Mouse (Mus musculus) midbrain, postnatal 0 days (tissue): ENCODE results near the gene Matk. TPM values are rescaled to one million over a fixed set of nuclear protein-coding genes. Genes with fewer than 3 reads are reported as not detected.

Experiments used
- ATAC-seq: fragments of 200-750 bp; cut with Nextera tagmentation; 2 replicates; pipeline ENCODE4 v1.8.0; 2017; ENCODE audit warnings: moderate number of reproducible peaks, mild to moderate bottlenecking, moderate TSS enrichment, moderate library complexity; ENCODE audit not compliant: low FRiP score
- DNase-seq: peaks from one replicate; pipeline ENCODE4 v3.0.0-alpha.2; 2015; ENCODE audit warnings: low spot score
- H3K27ac ChIP-seq: fragments of 300-500 bp; sonication (generic); 2 replicates; pipeline ENCODE4 v1.5.1; 2014; ENCODE audit warnings: low read depth, mild to moderate bottlenecking, low read length, mixed read lengths
- H3K27me3 ChIP-seq: fragments of 300-500 bp; sonication (generic); 2 replicates; pipeline ENCODE4 v1.6.1; 2014; ENCODE audit warnings: low read length, control low read depth, mixed read lengths; ENCODE audit not compliant: insufficient read depth
- H3K36me3 ChIP-seq: fragments of 300-500 bp; sonication (generic); 2 replicates; pipeline ENCODE4 v1.6.1; 2014; ENCODE audit warnings: low read length, control low read depth, mixed read lengths; ENCODE audit not compliant: insufficient read depth
- H3K4me1 ChIP-seq: fragments of 300-500 bp; sonication (generic); 2 replicates; pipeline ENCODE4 v1.6.1; 2014; ENCODE audit warnings: mild to moderate bottlenecking, control low read depth, antibody characterized with exemption, low read length, mixed read lengths; ENCODE audit not compliant: insufficient read depth
- H3K4me2 ChIP-seq: fragments of 300-500 bp; sonication (generic); 2 replicates; pipeline ENCODE4 v1.6.1; 2014; ENCODE audit warnings: low read depth, mild to moderate bottlenecking, low read length, mixed read lengths; ENCODE audit not compliant: poor library complexity, severe bottlenecking
- H3K4me3 ChIP-seq: fragments of 300-500 bp; sonication (generic); 2 replicates; pipeline ENCODE4 v1.5.1; 2014; ENCODE audit warnings: low read depth, mild to moderate bottlenecking, low read length, moderate library complexity
- H3K9ac ChIP-seq: fragments of 300-500 bp; sonication (generic); replicated peaks from 2 replicates; pipeline ENCODE4 v1.6.1; 2014; ENCODE audit warnings: mild to moderate bottlenecking, low read length, moderate library complexity, mixed read lengths; ENCODE audit not compliant: poor library complexity, severe bottlenecking
- H3K9me3 ChIP-seq: fragments of 300-500 bp; sonication (generic); 2 replicates; pipeline ENCODE4 v1.6.1; 2016; ENCODE audit warnings: low read length, control low read depth
- CTCF ChIP-seq: IDR thresholded peaks from 2 replicates; pipeline ENCODE4 v1.5.1; 2016; ENCODE audit warnings: antibody characterized with exemption, mild to moderate bottlenecking
- WGBS: fragments of 180-500 bp; shearing (Covaris S2); extraction: QIAGEN DNeasy Blood & Tissue Kit; methylation state at CpG from one replicate; pipeline ENCODE4 v1.1.7; 2014; 5-methylcytosine and 5-hydroxymethylcytosine counted together
- polyA plus RNA-seq: library from polyadenylated mRNA; unstranded; fragments of >200 nt; fragmentation: Nextera tagmentation; extraction: Ambion mirVana; gene quantifications from 2 replicates; pipeline ENCODE4 v1.2.1, GENCODE M21; 2015
- total RNA-seq: library from RNA; depleted of rRNA; stranded (reverse); fragments of >200 nt; gene quantifications from 2 replicates; pipeline ENCODE4 v1.2.3, GENCODE M21; 2014

The Matk gene
- total and polyA plus RNA-seq, 2 experiments from 2014 or later = 96.9 to 114 TPM

GRCm38 (mm10) chr10:81285694-81286450 lies 33.1 kb downstream of the Matk start:
- TF ChIP-seq CTCF = no peak
- peak; percentile 56 for ATAC-seq
- no peaks in the 10 kb centered on the region for H3K9me3 ChIP-seq
- H3K27ac ChIP-seq = no peak overlapping the region
- WGBS = 3% methylated on average over 53 of the region's 54 CpGs
- peak overlapping the region; percentile 70 for H3K4me2 ChIP-seq
- no peaks in the 10 kb centered on the region for H3K27me3 ChIP-seq
- H3K4me1 ChIP-seq = no peaks in the 10 kb centered on the region
- H3K36me3 ChIP-seq = no peaks in the 10 kb centered on the region
- peak overlapping the region; percentile 41 for H3K4me3 ChIP-seq
- peak; percentile 87 for DNase-seq
- peak overlapping the region; percentile 45 for H3K9ac ChIP-seq

- Histone ChIP-seq H3K36me3 (no peaks in the 10 kb centered on the region), H3K4me3 (no peak overlapping the region), H3K4me2 (no peak overlapping the region), H3K4me1 (no peaks in the 10 kb centered on the region), H3K9me3 (no peaks in the 10 kb centered on the region), H3K9ac (no peak overlapping the region), H3K27ac (no peak overlapping the region), H3K27me3 (no peaks in the 10 kb centered on the region)
- 50% methylated on average over 6 of the region's 6 CpGs for WGBS
- TF ChIP-seq CTCF = no peak
- DNase-seq = no peak
- no peak for ATAC-seq
Measured at GRCm38 (mm10) chr10:81286586-81286985, 33.9 kb downstream of the Matk start.

GRCm38 (mm10) chr10:81287513-81288157 lies 34.9 kb downstream of the Matk start:
- no peak overlapping the region for H3K4me2 ChIP-seq
- 65% methylated on average over 8 of the region's 8 CpGs for WGBS
- DNase-seq (no peak), ATAC-seq (no peak)
- no peak overlapping the region for H3K9ac ChIP-seq
- no peaks in the 10 kb centered on the region for H3K27me3 ChIP-seq
- peak; percentile 80 for TF ChIP-seq CTCF
- H3K27ac ChIP-seq = no peak overlapping the region
- no peak overlapping the region for H3K4me3 ChIP-seq
- H3K9me3 ChIP-seq = no peaks in the 10 kb centered on the region
- H3K4me1 ChIP-seq = no peaks in the 10 kb centered on the region
- no peaks in the 10 kb centered on the region for H3K36me3 ChIP-seq

GRCm38 (mm10) chr10:81288601-81289000 lies 35.9 kb downstream of the Matk start:
- no peaks in the 10 kb centered on the region for H3K36me3 ChIP-seq
- H3K9ac ChIP-seq = no peak overlapping the region
- no peak for DNase-seq
- H3K4me3 ChIP-seq = no peak overlapping the region
- no peaks in the 10 kb centered on the region for H3K9me3 ChIP-seq
- 42% methylated on average over 6 of the region's 6 CpGs for WGBS
- no peak for ATAC-seq
- 0 out of 2 replicates have a peak, but pooled peaks cover under 1% of the 10 kb centered on the region for H3K4me1 ChIP-seq
- H3K27me3 ChIP-seq = no peaks in the 10 kb centered on the region
- TF ChIP-seq CTCF = peak; percentile 62
- H3K4me2 ChIP-seq = no peak overlapping the region
- H3K27ac ChIP-seq = no peak overlapping the region

GRCm38 (mm10) chr10:81289278-81289677 lies 36.5 kb downstream of the Matk start:
- H3K9ac ChIP-seq = no peak overlapping the region
- peaks cover 7% of the 10 kb centered on the region for H3K4me1 ChIP-seq
- TF ChIP-seq CTCF = peak; percentile 93
- H3K9me3 ChIP-seq = no peaks in the 10 kb centered on the region
- 5% methylated on average over 7 of the region's 7 CpGs for WGBS
- H3K27me3 ChIP-seq = no peaks in the 10 kb centered on the region
- DNase-seq (peak; percentile 73), ATAC-seq (no peak)
- no peak overlapping the region for H3K4me2 ChIP-seq
- no peaks in the 10 kb centered on the region for H3K36me3 ChIP-seq
- no peak overlapping the region for H3K4me3 ChIP-seq
- H3K27ac ChIP-seq = no peak overlapping the region

- no peak overlapping the region for H3K4me2 ChIP-seq
- DNase-seq = no peak
- 60% methylated on average over 14 of the region's 14 CpGs for WGBS
- H3K9ac ChIP-seq = no peak overlapping the region
- no peak for ATAC-seq
- TF ChIP-seq CTCF = no peak
- H3K4me3 ChIP-seq = no peak overlapping the region
- H3K4me1 ChIP-seq = peaks cover 13% of the 10 kb centered on the region
- H3K9me3 ChIP-seq = no peaks in the 10 kb centered on the region
- no peaks in the 10 kb centered on the region for H3K27me3 ChIP-seq
- no peaks in the 10 kb centered on the region for H3K36me3 ChIP-seq
- no peak overlapping the region for H3K27ac ChIP-seq
Measured at GRCm38 (mm10) chr10:81289811-81290210, 37.1 kb downstream of the Matk start.
